Mouse (Mus musculus): ENCODE measurements around the gene C530008M17Rik.

DNA sequence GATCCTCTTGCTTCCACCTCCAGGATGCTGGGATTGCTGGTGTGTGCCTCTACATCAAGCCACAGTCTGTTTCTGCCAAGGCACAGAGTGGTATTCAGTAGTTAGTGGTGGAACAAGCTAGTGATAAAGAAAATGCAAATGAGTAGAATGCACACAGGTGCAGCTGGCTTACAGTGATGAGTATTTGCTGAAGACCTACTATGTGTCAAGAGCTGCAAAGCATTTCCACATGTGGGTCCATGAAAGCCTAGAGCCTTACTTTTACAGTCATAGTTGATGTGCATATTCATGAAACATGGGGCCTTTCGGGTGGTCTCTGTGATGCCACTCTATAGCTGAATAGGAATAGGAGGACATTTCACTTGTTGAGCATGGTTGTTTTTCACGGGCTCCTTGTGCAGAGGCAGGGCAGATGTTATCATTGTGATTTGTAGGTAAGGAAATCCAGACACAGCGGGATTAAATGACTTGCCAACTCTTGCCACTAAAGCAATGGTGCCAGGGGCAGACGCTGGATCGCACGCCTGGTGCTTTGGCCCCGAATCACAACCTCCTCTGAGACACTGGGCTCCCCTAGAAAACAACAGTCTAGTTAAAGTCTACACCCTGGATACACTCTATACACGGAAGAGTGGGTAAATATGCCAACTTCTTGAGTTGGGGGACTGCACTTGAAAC, 3.8 kb downstream of the C530008M17Rik start:
- no peak for TF ChIP-seq ETS1 (conservative IDR thresholded peaks at IDR 0.05; ENCODE audit: low read depth, low read length)
- no peak for TF ChIP-seq CTCF (conservative IDR thresholded peaks at IDR 0.05 in 1 of 2, IDR thresholded peaks at IDR 0.05 in 1 of 2; ENCODE audit: low read depth in 2 of 2, low read length in 2 of 2)
- no peak for TF ChIP-seq POLR2AphosphoS2 (IDR thresholded peaks at IDR 0.05; ENCODE audit: low read depth, low read length)
- no peak for TF ChIP-seq MYC (IDR thresholded peaks at IDR 0.05; ENCODE audit: low read depth, low read length)
- no peak for TF ChIP-seq HCFC1 (IDR thresholded peaks at IDR 0.05; ENCODE audit: low read depth, low read length)
- TF ChIP-seq POLR2A (IDR thresholded peaks at IDR 0.05; ENCODE audit: low read depth, low read length) = no peak
- TF ChIP-seq PAX5 (IDR thresholded peaks at IDR 0.05; ENCODE audit: low read length) = no peak
- TF ChIP-seq EP300 (IDR thresholded peaks at IDR 0.05; ENCODE audit: low read length) = no peak
- TF ChIP-seq TBP (conservative IDR thresholded peaks at IDR 0.05; ENCODE audit: low read depth, low read length) = no peak
- TF ChIP-seq CHD2 (IDR thresholded peaks at IDR 0.05; ENCODE audit: low read length) = no peak
- no peak for TF ChIP-seq MAX (IDR thresholded peaks at IDR 0.05; ENCODE audit: low read length)
- TF ChIP-seq UBTF (IDR thresholded peaks at IDR 0.05; ENCODE audit: low read depth, low read length) = no peak
- no peak for TF ChIP-seq KAT2A (IDR thresholded peaks at IDR 0.05; ENCODE audit: insufficient replicate concordance, low read length)

Data from CH12.LX (cell line).